Mouse (Mus musculus) lung, embryonic 14.5 days (tissue): ENCODE measurements around the gene Ddx50. TPM values are rescaled to one million over a fixed set of nuclear protein-coding genes. Genes with fewer than 3 reads are reported as not detected.

Source experiments
- ATAC-seq: fragments of 200-750 bp; cut with Nextera tagmentation; 2 replicates; pipeline ENCODE4 v1.8.0; 2017; ENCODE audit warnings: mild to moderate bottlenecking, moderate TSS enrichment, moderate library complexity; ENCODE audit not compliant: insufficient read depth
- DNase-seq: peaks from one replicate; pipeline ENCODE4 v3.0.0-alpha.2; 2015
- H3K27ac ChIP-seq: fragments of 300-500 bp; sonication (generic); 2 replicates; pipeline ENCODE4 v1.5.1; 2014; ENCODE audit warnings: low read depth, mild to moderate bottlenecking, moderate library complexity
- H3K27me3 ChIP-seq: fragments of 300-500 bp; sonication (generic); 2 replicates; pipeline ENCODE4 v1.6.1; 2014; ENCODE audit warnings: low read length, control low read depth; ENCODE audit not compliant: insufficient read depth
- H3K36me3 ChIP-seq: fragments of 300-500 bp; sonication (generic); 2 replicates; pipeline ENCODE4 v1.6.1; 2014; ENCODE audit warnings: control low read depth; ENCODE audit not compliant: insufficient read depth
- H3K4me1 ChIP-seq: fragments of 300-500 bp; sonication (generic); 2 replicates; pipeline ENCODE4 v1.6.1; 2014; ENCODE audit warnings: antibody characterized with exemption, control low read depth; ENCODE audit not compliant: insufficient read depth
- H3K4me2 ChIP-seq: fragments of 300-500 bp; sonication (generic); 2 replicates; pipeline ENCODE4 v1.6.1; 2014; ENCODE audit warnings: mild to moderate bottlenecking
- H3K4me3 ChIP-seq: fragments of 300-500 bp; sonication (generic); 2 replicates; pipeline ENCODE4 v1.5.1; 2014; ENCODE audit warnings: low read depth, low read length
- H3K9ac ChIP-seq: fragments of 300-500 bp; sonication (generic); 2 replicates; pipeline ENCODE4 v1.6.1; 2014
- H3K9me3 ChIP-seq: fragments of 300-500 bp; sonication (generic); 2 replicates; pipeline ENCODE4 v1.6.1; 2016; ENCODE audit warnings: low read depth, low read length, control low read depth
- CTCF ChIP-seq: IDR thresholded peaks from 2 replicates; pipeline ENCODE4 v1.5.1; 2016; ENCODE audit warnings: antibody characterized with exemption, low read depth
- WGBS: fragments of 180-500 bp; shearing (Covaris S2); extraction: QIAGEN DNeasy Blood & Tissue Kit; methylation state at CpG from one replicate; pipeline ENCODE4 v1.1.7; 2014; 5-methylcytosine and 5-hydroxymethylcytosine counted together
- microRNA-seq: library from miRNA; unstranded; fragments of <30 nt; microRNA quantifications from one replicate; pipeline ENCODE4, GENCODE M21; 2016; ENCODE audit warnings: borderline number of aligned reads
- polyA plus RNA-seq: library from polyadenylated mRNA; unstranded; fragments of >200 nt; fragmentation: Nextera tagmentation; extraction: Ambion mirVana; gene quantifications from 2 replicates; pipeline ENCODE4 v1.2.1, GENCODE M21; 2014

The Ddx50 gene
- polyA plus RNA-seq, 1 experiment from 2014 or later, result 133 TPM

- ATAC-seq (no peak), DNase-seq (no peak)
- 88% methylated on average over 7 of the region's 7 CpGs for WGBS
These were observed 80.7 kb downstream of the Ddx50 start for GRCm38 (mm10) chr10:62570126-62570871.

GRCm38 (mm10) chr10:62568861-62569260 is 82.2 kb downstream of the Ddx50 start:
- Histone ChIP-seq H3K36me3 (peaks cover 84% of the 10 kb centered on the region), H3K9ac (no peak overlapping the region), H3K27me3 (no peaks in the 10 kb centered on the region), H3K27ac (no peak overlapping the region), H3K4me3 (no peak overlapping the region), H3K4me1 (no peaks in the 10 kb centered on the region), H3K4me2 (no peak overlapping the region), H3K9me3 (no peaks in the 10 kb centered on the region)
- ATAC-seq, result no peak
- 83% methylated on average over 4 of the region's 4 CpGs for WGBS
- no peak for DNase-seq
- TF ChIP-seq CTCF, result no peak

More at GRCm38 (mm10) chr10:62570126-62570871, 80.7 kb downstream of the Ddx50 start:
- Histone ChIP-seq H3K36me3 (peaks cover 80% of the 10 kb centered on the region), H3K4me2 (no peak overlapping the region), H3K27me3 (no peaks in the 10 kb centered on the region), H3K4me1 (no peaks in the 10 kb centered on the region), H3K27ac (no peak overlapping the region), H3K9me3 (no peaks in the 10 kb centered on the region), H3K9ac (no peak overlapping the region), H3K4me3 (no peak overlapping the region)
- no peak for TF ChIP-seq CTCF

Small RNA genes within 50 kb of the gene (microRNA-seq; reads per million reads assigned to microRNA genes)
- not detected for gene Mir7215

Other genes with a start within 250 kb of the Ddx50 start
- 1.4 and 1.5 TPM in 2 replicates for gene Hkdc1, start 228.7 kb downstream of the Ddx50 start, polyA plus RNA-seq
- gene 4930507D05Rik, start 201.7 kb downstream of the Ddx50 start, polyA plus RNA-seq, result 0.50 and 0.60 TPM in 2 replicates
- gene Supv3l1, start 201.5 kb downstream of the Ddx50 start, polyA plus RNA-seq, result 27.3 and 27.6 TPM in 2 replicates
- 71.2 and 75.7 TPM in 2 replicates for gene Vps26a, start 164.4 kb downstream of the Ddx50 start, polyA plus RNA-seq
- 33.8 and 39.4 TPM in 2 replicates for gene Srgn, start 123.8 kb downstream of the Ddx50 start, polyA plus RNA-seq
- gene Kif1bp, start 72.8 kb downstream of the Ddx50 start, polyA plus RNA-seq, result 41.5 and 42.7 TPM in 2 replicates
- gene Ddx21, start 48.9 kb downstream of the Ddx50 start, polyA plus RNA-seq, result 34.4 and 35.4 TPM in 2 replicates
- 2.9 and 4.6 TPM in 2 replicates for gene Stox1, start 74.9 kb upstream of the Ddx50 start, polyA plus RNA-seq
- 145 and 150 TPM in 2 replicates for gene Ccar1, start 141.1 kb upstream of the Ddx50 start, polyA plus RNA-seq